In the genomic region with DNA sequence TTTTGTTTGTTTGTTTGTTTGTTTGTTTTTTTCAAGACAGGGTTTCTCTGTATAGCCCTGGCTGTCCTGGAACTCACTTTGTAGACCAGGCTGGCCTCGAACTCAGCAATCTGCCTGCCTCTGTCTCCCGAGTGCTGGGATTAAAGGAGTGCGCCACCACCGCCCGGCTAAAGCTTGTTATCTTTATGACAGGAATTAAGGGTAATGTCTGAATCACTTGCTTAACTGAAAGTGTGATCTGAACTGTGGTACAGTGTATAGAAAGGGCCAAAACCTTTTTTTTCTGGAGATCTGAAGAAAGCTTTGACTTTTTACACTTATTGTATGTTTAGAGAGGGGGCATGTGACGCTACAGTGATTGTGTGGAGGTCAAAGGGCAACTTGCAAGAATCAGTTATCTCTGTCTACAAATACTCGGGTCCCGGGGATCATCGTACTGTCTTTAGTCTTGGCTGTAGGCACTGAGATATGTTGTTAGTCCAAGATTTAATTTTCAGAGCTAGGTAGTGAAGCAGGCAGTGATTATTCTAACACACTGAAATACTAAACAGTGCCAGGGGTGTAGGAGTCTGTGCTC, we compare ENCODE assay signal across 17 mouse cellular contexts. TPM values are rescaled to one million over a fixed set of nuclear protein-coding genes. Genes with fewer than 3 reads are reported as not detected.
DNase-seq lines count a peak whose midpoint lies in the region; ATAC-seq and TF ChIP-seq lines count a peak whose summit lies in the region.
"Had no signal": no experiment of that assay in that cellular context is flagged by ENCODE, and none has a peak within 500 bp of the region (broad histone marks: within the 10 kb centered on the region; RNA-seq: fewer than 3 reads in every experiment).

No protein-coding gene starts in this region.

- H3K9ac ChIP-seq in heart, embryonic 13.5 days = no peak overlapping the region
- no peak overlapping the region for H3K9ac ChIP-seq in intestine, postnatal 0 days (ENCODE audit: low read depth, low read length)
- H3K9ac ChIP-seq in hindbrain, embryonic 12.5 days = no peak overlapping the region
- H3K9ac ChIP-seq: hindbrain, embryonic 14.5 days; lung, embryonic 15.5 days had no signal

- peaks cover 3% of the 10 kb centered on the region; the same call in 1 of the 2 replicates for H3K36me3 ChIP-seq in heart, embryonic 13.5 days
- peaks cover 31% of the 10 kb centered on the region for H3K36me3 ChIP-seq in megakaryocyte, embryonic 14.5 days (replicated peaks; ENCODE audit: low read length)
- H3K36me3 ChIP-seq in intestine, postnatal 0 days (ENCODE audit: control insufficient read depth, insufficient read depth) = peaks cover 6% of the 10 kb centered on the region; the same call in 1 of the 2 replicates
- no peaks in the 10 kb centered on the region for H3K36me3 ChIP-seq in hindbrain, embryonic 12.5 days
- H3K36me3 ChIP-seq: lung, embryonic 15.5 days had no signal

- no peak for DNase-seq in heart, adult 8-10 months (ENCODE audit: low spot score)
- no peak for DNase-seq in urinary bladder, adult 18-20 months (ENCODE audit: low spot score in 2 of 2)
- DNase-seq: adrenal gland, postnatal 25 days; B cell, adult 2 months; cerebellum, adult 9-11 months; gastrocnemius, postnatal 14 days; kidney, adult 11 months; kidney, postnatal 10 days; thymus, postnatal 25 days had no signal

- H3K4me3 ChIP-seq in heart, embryonic 13.5 days = peak overlapping the region; percentile 12; the same call in 1 of the 2 replicates
- peak overlapping the region; percentile 70 for H3K4me3 ChIP-seq in megakaryocyte, embryonic 14.5 days (replicated peaks)
- H3K4me3 ChIP-seq in intestine, postnatal 0 days (ENCODE audit: low read depth, low read length) = peak overlapping the region; percentile 18; the same call in 1 of the 2 replicates
- no peak overlapping the region for H3K4me3 ChIP-seq in hindbrain, embryonic 12.5 days
- H3K4me3 ChIP-seq: lung, embryonic 15.5 days had no signal

- 41% methylated on average over 9 of the region's 9 CpGs for WGBS in heart, embryonic 13.5 days
- 29% methylated on average over 9 of the region's 9 CpGs for WGBS in intestine, postnatal 0 days
- 79% methylated on average over 9 of the region's 9 CpGs for WGBS in hindbrain, embryonic 12.5 days

- no peak for TF ChIP-seq CTCF in intestine, postnatal 0 days (IDR thresholded peaks at IDR 0.05; ENCODE audit: low read depth)

- no peaks in the 10 kb centered on the region for H3K9me3 ChIP-seq in heart, embryonic 13.5 days
- H3K9me3 ChIP-seq in megakaryocyte, embryonic 14.5 days = no peaks in the 10 kb centered on the region
- H3K9me3 ChIP-seq in intestine, postnatal 0 days (ENCODE audit: control insufficient read depth) = no peaks in the 10 kb centered on the region
- no peaks in the 10 kb centered on the region for H3K9me3 ChIP-seq in hindbrain, embryonic 12.5 days (replicated peaks)
- H3K9me3 ChIP-seq: lung, embryonic 15.5 days had no signal

- H3K27me3 ChIP-seq in heart, embryonic 13.5 days (replicated peaks) = no peaks in the 10 kb centered on the region
- H3K27me3 ChIP-seq in megakaryocyte, embryonic 14.5 days (replicated peaks) = no peaks in the 10 kb centered on the region
- H3K27me3 ChIP-seq in intestine, postnatal 0 days (replicated peaks; ENCODE audit: control insufficient read depth, insufficient read depth, low read length) = no peaks in the 10 kb centered on the region
- H3K27me3 ChIP-seq in hindbrain, embryonic 12.5 days = no peaks in the 10 kb centered on the region
- H3K27me3 ChIP-seq: lung, embryonic 15.5 days had no signal

- no peak for ATAC-seq in heart, embryonic 13.5 days (ENCODE audit: extremely low read depth, insufficient number of reproducible peaks, low FRiP score, low TSS enrichment)
- ATAC-seq in megakaryocyte, adult 5-6 weeks (ENCODE audit: poor library complexity, severe bottlenecking) = no peak
- no peak for ATAC-seq in intestine, postnatal 0 days
- ATAC-seq in hindbrain, embryonic 12.5 days (ENCODE audit: low FRiP score) = no peak

- H3K4me1 ChIP-seq in heart, embryonic 13.5 days = peaks cover 67% of the 10 kb centered on the region
- peaks cover 62% of the 10 kb centered on the region for H3K4me1 ChIP-seq in megakaryocyte, embryonic 14.5 days
- peaks cover 8% of the 10 kb centered on the region; the same call in 1 of the 2 replicates for H3K4me1 ChIP-seq in intestine, postnatal 0 days (replicated peaks; ENCODE audit: control insufficient read depth, insufficient read depth, low read length)
- peaks cover 38% of the 10 kb centered on the region for H3K4me1 ChIP-seq in hindbrain, embryonic 12.5 days

- H3K27ac ChIP-seq in heart, embryonic 13.5 days (replicated peaks) = peak overlapping the region; percentile 44; the same call in 1 of the 2 replicates
- H3K27ac ChIP-seq in intestine, postnatal 0 days (ENCODE audit: low read depth, low read length) = peak overlapping the region; percentile 64
- H3K27ac ChIP-seq in hindbrain, embryonic 12.5 days = no peak overlapping the region
- H3K27ac ChIP-seq: hindbrain, embryonic 14.5 days; lung, embryonic 15.5 days had no signal

- H3K4me2 ChIP-seq in heart, embryonic 13.5 days = peak overlapping the region; percentile 28; the same call in 1 of the 2 replicates
- peak overlapping the region; percentile 52 for H3K4me2 ChIP-seq in intestine, postnatal 0 days (replicated peaks; ENCODE audit: low read depth)
- H3K4me2 ChIP-seq in hindbrain, embryonic 12.5 days (replicated peaks) = no peak overlapping the region
- H3K4me2 ChIP-seq: heart, embryonic 11.5 days had no signal

RNA-seq across cellular contexts. Expression of a gene that starts 3.7 kb away (rescaled TPM):
- polyA plus RNA-seq in heart, embryonic 13.5 days (2015; fragmentation: Nextera tagmentation; extraction: Ambion mirVana) = 182 and 198 TPM in 2 replicates
- 100 to 1,000 TPM; 116 to 134 (median 127) TPM for total RNA-seq in heart, adult 8-10 months (2022)
- polyA plus RNA-seq in megakaryocyte, embryonic 14.5 days (2012; ENCODE audit: insufficient read depth, low replicate concordance) = 6.5 and 33.5 TPM in 2 replicates
- 180 and 218 TPM in 2 replicates for total RNA-seq in megakaryocyte, adult 5-6 weeks (2015)
- total RNA-seq in megakaryocyte, adult 5-6 weeks (2017) = 91.3 and 119 TPM in 2 replicates
- 761 and 762 TPM in 2 replicates for polyA plus RNA-seq in intestine, postnatal 0 days (2015; fragmentation: Nextera tagmentation; extraction: Ambion mirVana)
- polyA plus RNA-seq in hindbrain, embryonic 12.5 days (2016; fragmentation: Nextera tagmentation; extraction: Ambion mirVana) = 271 and 302 TPM in 2 replicates

RNA-seq across cellular contexts. Expression of a gene that starts 44.3 kb away (rescaled TPM):
- 28.0 and 28.9 TPM in 2 replicates for polyA plus RNA-seq in heart, embryonic 13.5 days (2015; fragmentation: Nextera tagmentation; extraction: Ambion mirVana)
- total RNA-seq in heart, adult 8-10 months (2022) = 10 to 100 TPM; 41.9 to 47.2 (median 43.2) TPM
- 4.7 and 15.5 TPM in 2 replicates for polyA plus RNA-seq in megakaryocyte, embryonic 14.5 days (2012; ENCODE audit: insufficient read depth, low replicate concordance)
- 5.8 and 8.3 TPM in 2 replicates for total RNA-seq in megakaryocyte, adult 5-6 weeks (2015)
- 7.4 and 7.6 TPM in 2 replicates for total RNA-seq in megakaryocyte, adult 5-6 weeks (2017)
- polyA plus RNA-seq in intestine, postnatal 0 days (2015; fragmentation: Nextera tagmentation; extraction: Ambion mirVana) = 6.3 and 6.5 TPM in 2 replicates
- 34.1 and 35.9 TPM in 2 replicates for polyA plus RNA-seq in hindbrain, embryonic 12.5 days (2016; fragmentation: Nextera tagmentation; extraction: Ambion mirVana)
